Mouse (Mus musculus) lung, embryonic 16.5 days (tissue): ENCODE data around the gene Hspd1. TPM values are rescaled to one million over a fixed set of nuclear protein-coding genes. Genes with fewer than 3 reads are reported as not detected.
"Not testable (repeated sequence)": the region's sequence is repeated elsewhere in the genome, so short reads cannot be mapped to it uniquely, and the experiment has no call there.

ENCODE experiments used
- ATAC-seq: fragments of 200-750 bp; cut with Nextera tagmentation; 2 replicates; pipeline ENCODE4 v1.8.0; 2017; ENCODE audit warnings: low read depth, mild to moderate bottlenecking, moderate library complexity
- H3K27ac ChIP-seq: fragments of 300-500 bp; sonication (generic); 2 replicates; pipeline ENCODE4 v1.5.1; 2014; ENCODE audit warnings: mild to moderate bottlenecking, control low read depth, low read length
- H3K27me3 ChIP-seq: fragments of 300-500 bp; sonication (generic); 2 replicates; pipeline ENCODE4 v1.6.1; 2014; ENCODE audit warnings: low read depth, low read length, mixed read lengths; ENCODE audit not compliant: control insufficient read depth, insufficient read depth
- H3K36me3 ChIP-seq: fragments of 300-500 bp; sonication (generic); 2 replicates; pipeline ENCODE4 v1.6.1; 2014; ENCODE audit warnings: low read length; ENCODE audit not compliant: control insufficient read depth, insufficient read depth
- H3K4me1 ChIP-seq: fragments of 300-500 bp; sonication (generic); replicated peaks from 2 replicates; pipeline ENCODE4 v1.6.1; 2014; ENCODE audit warnings: low read length, mixed read lengths; ENCODE audit not compliant: control insufficient read depth, insufficient read depth
- H3K4me2 ChIP-seq: fragments of 300-500 bp; sonication (generic); 2 replicates; pipeline ENCODE4 v1.6.1; 2014; ENCODE audit warnings: low read depth, low read length, control low read depth
- H3K4me3 ChIP-seq: fragments of 300-500 bp; sonication (generic); 2 replicates; pipeline ENCODE4 v1.5.1; 2014; ENCODE audit warnings: mild to moderate bottlenecking, low read length, control low read depth
- H3K9ac ChIP-seq: fragments of 300-500 bp; sonication (generic); 2 replicates; pipeline ENCODE4 v1.6.1; 2014; ENCODE audit warnings: low read length, control low read depth
- H3K9me3 ChIP-seq: fragments of 300-500 bp; sonication (generic); 2 replicates; pipeline ENCODE4 v1.6.1; 2016; ENCODE audit warnings: low read length; ENCODE audit not compliant: control insufficient read depth
- WGBS: fragments of 180-500 bp; shearing (Covaris S2); extraction: QIAGEN DNeasy Blood & Tissue Kit; methylation state at CpG from one replicate; pipeline ENCODE4 v1.1.7; 2014; 5-methylcytosine and 5-hydroxymethylcytosine counted together
- polyA plus RNA-seq: library from polyadenylated mRNA; unstranded; fragments of >200 nt; fragmentation: Nextera tagmentation; extraction: Ambion mirVana; gene quantifications from 2 replicates; pipeline ENCODE4 v1.2.1, GENCODE M21; 2015

Hspd1 gene
- polyA plus RNA-seq, 1 experiment from 2014 or later, result 283 TPM

DNA sequence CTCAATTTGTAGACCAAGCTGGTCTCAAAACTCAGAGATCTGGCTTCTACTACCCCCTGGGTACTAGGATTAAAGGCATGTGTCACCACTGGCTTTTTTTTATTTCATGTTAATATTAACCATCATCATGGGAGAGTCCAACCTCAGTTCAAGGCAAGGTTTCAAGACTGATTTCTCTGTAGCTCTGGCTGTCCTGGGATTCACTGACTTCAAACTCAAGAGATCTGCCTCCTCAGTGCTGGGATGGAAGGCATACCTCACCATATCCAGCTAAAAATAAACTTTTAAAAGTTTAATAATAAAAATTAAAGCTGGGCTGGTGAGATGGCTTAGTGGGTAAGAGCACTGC, 11.7 kb downstream of the Hspd1 start:
- H3K9ac ChIP-seq, result no peak overlapping the region
- H3K4me1 ChIP-seq, result no peaks in the 10 kb centered on the region
- no peak overlapping the region for H3K4me2 ChIP-seq
- peaks cover 23% of the 10 kb centered on the region for H3K36me3 ChIP-seq
- H3K27ac ChIP-seq, result no peak overlapping the region
- no peaks in the 10 kb centered on the region for H3K9me3 ChIP-seq
- H3K4me3 ChIP-seq, result no peak overlapping the region
- no peaks in the 10 kb centered on the region for H3K27me3 ChIP-seq
- no peak for ATAC-seq

DNA sequence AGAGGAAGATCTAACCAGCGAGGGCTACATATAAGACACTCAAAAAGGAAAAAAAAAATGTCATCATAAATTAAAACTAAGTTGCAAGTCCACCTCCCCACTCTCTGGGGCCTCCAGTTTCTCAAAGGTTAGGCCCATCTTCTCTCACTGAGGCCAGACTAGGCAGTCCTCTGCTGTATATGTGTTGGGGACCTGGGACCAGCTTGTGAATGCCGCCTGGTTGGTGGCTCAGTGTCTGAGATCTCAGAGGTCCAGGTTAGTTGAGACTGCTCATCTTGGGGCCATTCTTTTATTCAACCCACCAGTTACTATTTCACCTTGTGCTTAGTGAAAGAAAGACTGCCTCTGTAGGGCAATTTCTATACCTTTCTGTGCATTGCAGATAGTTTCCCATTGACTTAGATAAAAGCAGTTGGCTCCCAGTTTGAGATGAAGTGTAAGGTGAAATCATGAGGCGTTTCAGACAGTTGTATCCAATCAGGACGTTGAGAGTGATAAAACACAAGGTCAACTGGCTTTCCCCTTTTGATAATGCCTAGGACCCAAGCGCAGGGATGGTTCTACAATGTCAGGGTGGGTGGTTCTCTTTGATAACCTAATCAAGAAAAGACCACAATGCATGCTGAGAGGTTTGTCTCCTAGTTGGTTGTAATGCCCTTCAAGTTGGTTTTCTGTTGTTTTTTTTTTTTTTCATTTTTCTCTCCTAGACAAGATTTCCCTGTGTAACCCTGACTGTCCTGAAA, 12.2 kb downstream of the Hspd1 start:
- no peaks in the 10 kb centered on the region for H3K27me3 ChIP-seq
- H3K27ac ChIP-seq, result no peak overlapping the region
- no peak overlapping the region for H3K4me2 ChIP-seq
- H3K4me1 ChIP-seq, result no peaks in the 10 kb centered on the region
- WGBS, result 58% methylated on average over 5 of the region's 5 CpGs
- no peak for ATAC-seq
- H3K36me3 ChIP-seq, result peaks cover 20% of the 10 kb centered on the region
- no peak overlapping the region for H3K4me3 ChIP-seq
- no peaks in the 10 kb centered on the region for H3K9me3 ChIP-seq
- no peak overlapping the region for H3K9ac ChIP-seq

DNA sequence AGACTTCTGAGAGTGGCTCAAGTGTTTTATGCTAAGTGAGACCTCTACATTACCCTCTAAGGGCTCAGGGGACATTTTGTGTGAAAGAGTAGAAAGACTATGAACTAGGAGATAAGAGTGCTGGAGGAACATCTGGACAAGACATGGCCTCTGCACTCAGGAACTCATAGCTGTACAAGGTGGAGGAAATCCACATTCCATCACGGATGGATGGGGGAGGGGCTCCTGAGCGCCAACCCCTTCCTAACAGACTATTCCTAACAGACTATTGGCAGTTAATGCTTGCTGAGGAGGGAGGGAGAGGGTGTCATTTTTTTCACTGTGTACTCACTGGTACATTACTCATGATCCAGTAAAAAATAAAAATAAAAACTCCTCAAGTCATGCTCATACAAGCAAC, 13.3 kb downstream of the Hspd1 start:
- no peak for ATAC-seq
- Histone ChIP-seq H3K4me1 (no peaks in the 10 kb centered on the region), H3K4me3 (no peak overlapping the region), H3K36me3 (peaks cover 12% of the 10 kb centered on the region), H3K9me3 (no peaks in the 10 kb centered on the region), H3K27me3 (no peaks in the 10 kb centered on the region), H3K9ac (no peak overlapping the region), H3K27ac (no peak overlapping the region), H3K4me2 (no peak overlapping the region)
- 43% methylated on average over 2 of the region's 2 CpGs for WGBS

DNA sequence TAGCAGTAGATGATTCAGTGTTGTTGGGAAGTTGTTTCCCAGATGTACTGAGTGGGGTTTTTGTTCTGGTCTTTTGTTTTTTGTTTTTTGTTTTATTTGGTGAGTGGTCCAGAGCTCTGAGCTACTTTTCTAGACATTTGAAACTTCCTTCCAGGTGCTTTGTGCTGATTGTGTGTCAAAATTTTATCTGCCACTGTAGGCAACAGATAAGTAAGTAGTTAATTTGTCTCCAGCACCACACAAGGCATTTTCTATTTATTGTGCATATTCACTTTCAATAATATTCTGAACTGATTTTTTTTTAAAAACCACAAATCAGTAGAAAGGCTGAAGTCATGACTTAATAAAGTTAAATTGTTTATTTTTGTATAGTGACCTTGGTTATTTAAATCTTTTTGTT, 15.7 kb downstream of the Hspd1 start:
- H3K36me3 ChIP-seq, H3K4me2 ChIP-seq, ATAC-seq, H3K9me3 ChIP-seq, H3K27me3 ChIP-seq, H3K4me3 ChIP-seq, H3K4me1 ChIP-seq, H3K9ac ChIP-seq, H3K27ac ChIP-seq: not testable (repeated sequence)

DNA sequence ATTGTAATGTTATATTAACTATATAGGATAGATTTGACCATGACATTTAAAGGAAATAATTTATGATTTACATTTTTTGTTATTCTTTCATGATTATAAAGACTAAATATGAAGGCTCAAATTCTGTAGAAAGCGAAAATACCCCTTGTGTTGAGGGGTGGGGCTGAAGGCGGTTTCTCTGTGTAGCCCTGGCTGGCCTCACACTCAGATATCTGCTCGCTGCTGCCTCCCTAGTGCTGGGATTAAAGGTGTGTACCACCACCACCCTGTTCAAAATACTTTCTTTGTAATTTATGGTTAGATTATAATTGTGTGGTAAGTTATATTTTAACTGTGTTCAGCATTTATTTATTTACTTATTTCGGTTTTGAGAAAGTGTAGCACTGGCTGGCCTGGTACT, 26.3 kb downstream of the Hspd1 start:
- Histone ChIP-seq H3K4me2 (no peak overlapping the region), H3K36me3 (peaks cover 8% of the 10 kb centered on the region), H3K4me3 (no peak overlapping the region), H3K9me3 (no peaks in the 10 kb centered on the region), H3K27ac (no peak overlapping the region), H3K4me1 (no peaks in the 10 kb centered on the region), H3K27me3 (no peaks in the 10 kb centered on the region), H3K9ac (no peak overlapping the region)
- no peak for ATAC-seq
- WGBS, result 91% methylated on average over 4 of the region's 4 CpGs

DNA sequence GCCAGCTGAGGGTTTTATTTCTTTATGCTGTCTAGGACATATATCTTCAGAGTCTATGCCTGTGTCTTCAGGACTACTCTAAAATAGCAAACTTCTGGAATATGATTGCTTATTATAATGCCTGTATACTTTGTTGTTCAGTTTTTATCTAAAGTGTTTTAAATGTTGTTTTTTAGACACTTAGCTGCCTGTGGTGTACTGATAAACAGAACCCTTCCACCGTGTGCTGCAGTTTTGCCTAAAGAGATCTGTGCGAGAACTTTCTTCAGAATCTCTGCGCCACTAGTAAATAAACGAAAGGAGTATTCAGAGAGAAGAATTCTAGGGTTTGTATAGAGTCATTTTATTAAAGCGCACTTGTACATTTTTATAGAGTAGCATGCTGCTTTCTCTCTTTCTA, 26.9 kb downstream of the Hspd1 start:
- Histone ChIP-seq H3K4me3 (no peak overlapping the region), H3K9me3 (no peaks in the 10 kb centered on the region), H3K9ac (no peak overlapping the region), H3K4me2 (no peak overlapping the region), H3K27me3 (no peaks in the 10 kb centered on the region), H3K36me3 (peaks cover 9% of the 10 kb centered on the region), H3K27ac (no peak overlapping the region), H3K4me1 (no peaks in the 10 kb centered on the region)
- no peak for ATAC-seq
- 85% methylated on average over 5 of the region's 5 CpGs for WGBS

DNA sequence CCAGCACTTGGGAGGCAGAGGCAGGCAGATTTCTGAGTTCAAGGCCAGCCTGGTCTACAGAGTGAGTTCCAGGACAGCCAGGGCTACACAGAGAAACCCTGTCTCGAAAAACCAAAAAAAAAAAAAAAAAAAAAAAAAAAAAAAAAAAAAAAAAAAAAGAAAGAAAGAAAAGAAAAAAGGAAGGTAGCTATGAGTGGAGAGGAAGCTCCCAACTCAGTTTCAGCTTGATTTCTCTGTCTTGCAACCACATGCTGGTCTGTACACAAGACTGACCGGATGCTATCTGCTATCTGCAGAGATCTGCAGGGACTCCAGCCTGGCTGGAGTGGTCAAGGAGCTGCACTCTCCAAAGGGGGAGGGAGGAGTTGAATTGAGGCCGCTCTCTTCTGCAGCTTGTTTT, 29.7 kb downstream of the Hspd1 start:
- not testable (repeated sequence) for H3K4me2 ChIP-seq, H3K27me3 ChIP-seq, H3K9me3 ChIP-seq, H3K27ac ChIP-seq, H3K4me3 ChIP-seq, H3K4me1 ChIP-seq, H3K9ac ChIP-seq, ATAC-seq, H3K36me3 ChIP-seq
- WGBS, result 70% methylated on average over 2 of the region's 3 CpGs

DNA sequence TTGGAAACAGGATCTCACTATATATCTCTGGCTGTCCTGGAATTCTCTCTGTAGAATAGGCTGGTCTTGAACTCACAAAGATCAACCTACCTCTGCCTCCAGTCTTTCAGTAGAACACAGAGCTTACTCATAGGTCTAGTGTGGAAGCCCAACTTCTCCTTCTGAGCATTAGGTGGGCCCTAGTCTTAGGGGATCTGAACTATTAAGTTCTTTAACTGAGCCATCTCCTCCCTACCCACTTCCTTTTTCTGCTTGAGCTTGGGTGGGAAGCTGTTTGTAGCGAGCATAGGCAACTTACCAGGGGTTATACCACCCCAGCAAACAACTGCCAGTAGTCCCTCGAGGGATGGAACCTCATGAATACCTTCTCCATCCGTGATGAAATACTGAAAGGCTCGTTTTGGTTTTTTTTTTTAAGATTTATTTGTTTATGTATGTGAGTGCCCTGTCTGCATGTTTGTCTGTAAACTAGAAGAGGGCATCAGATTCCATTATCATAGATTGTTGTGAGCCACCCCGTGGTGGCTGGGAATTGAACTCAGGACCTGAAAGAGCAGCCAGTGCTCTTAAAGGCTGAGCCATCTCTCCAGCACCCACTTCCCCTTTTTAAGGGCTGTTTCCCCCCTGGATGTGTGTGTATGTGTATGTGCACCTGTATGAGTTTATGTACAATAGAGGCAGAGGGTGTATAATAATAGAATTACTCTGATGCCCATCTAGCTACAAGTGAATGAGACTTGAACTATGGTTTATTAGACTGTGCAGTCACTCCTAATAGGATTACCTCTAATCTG, 32.5 kb downstream of the Hspd1 start:
- Histone ChIP-seq H3K9ac (no peak overlapping the region), H3K9me3 (no peaks in the 10 kb centered on the region), H3K4me2 (no peak overlapping the region), H3K27ac (no peak overlapping the region), H3K27me3 (no peaks in the 10 kb centered on the region; the same call in 1 of the 2 replicates), H3K4me3 (no peak overlapping the region), H3K36me3 (peaks cover 3% of the 10 kb centered on the region; the same call in 1 of the 2 replicates), H3K4me1 (peaks cover 11% of the 10 kb centered on the region)
- no peak for ATAC-seq
- 72% methylated on average over 5 of the region's 5 CpGs for WGBS

DNA sequence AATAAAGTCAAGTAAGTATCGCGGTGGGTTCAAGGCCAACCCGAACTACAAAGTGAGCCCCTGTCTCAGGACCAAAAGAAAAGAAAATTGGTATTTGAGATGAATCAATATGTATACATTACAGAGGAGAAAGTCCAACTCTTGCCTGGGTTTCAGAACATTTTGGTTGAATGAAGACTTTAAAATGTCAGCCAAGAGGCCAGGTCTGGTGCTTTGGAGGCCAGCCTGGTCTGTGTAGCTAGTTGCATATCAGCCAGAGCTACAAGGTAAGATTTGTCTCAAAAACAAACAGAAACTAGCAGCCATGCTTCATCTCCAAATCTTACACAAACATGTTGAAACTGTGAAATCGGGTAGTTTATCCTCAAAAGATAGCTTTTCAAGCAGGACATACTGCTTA, 34.4 kb downstream of the Hspd1 start:
- Histone ChIP-seq H3K4me1 (peaks cover 11% of the 10 kb centered on the region), H3K27ac (no peak overlapping the region; the same call in 1 of the 2 replicates), H3K9me3 (no peaks in the 10 kb centered on the region), H3K9ac (peak overlapping the region; percentile 69; the same call in 1 of the 2 replicates), H3K36me3 (peaks cover 3% of the 10 kb centered on the region; the same call in 1 of the 2 replicates), H3K4me3 (peak overlapping the region; percentile 64), H3K4me2 (peak overlapping the region; percentile 59), H3K27me3 (no peaks in the 10 kb centered on the region; the same call in 1 of the 2 replicates)
- WGBS, result 64% methylated on average over 4 of the region's 4 CpGs
- ATAC-seq, result no peak
